Mouse (Mus musculus): ENCODE measurements around the gene D330020A13Rik. TPM values are rescaled to one million over a fixed set of nuclear protein-coding genes. Genes with fewer than 3 reads are reported as not detected.

The D330020A13Rik gene
- polyA plus RNA-seq, 1 experiment from 2014 or later = 0.18 TPM

- H3K4me2 ChIP-seq = peak overlapping the region; percentile 37
- no peak overlapping the region for H3K27ac ChIP-seq (replicated peaks)
- H3K9me3 ChIP-seq = no peaks in the 10 kb centered on the region
- no peaks in the 10 kb centered on the region for H3K36me3 ChIP-seq
- H3K9ac ChIP-seq = no peak overlapping the region
- ATAC-seq (ENCODE audit: low FRiP score, low read depth) = no peak
- 29% methylated on average over 16 of the region's 16 CpGs for WGBS
- H3K27me3 ChIP-seq = no peaks in the 10 kb centered on the region
- no peak overlapping the region for H3K4me3 ChIP-seq
- H3K4me1 ChIP-seq (replicated peaks) = no peaks in the 10 kb centered on the region
Observed at GRCm38 (mm10) chr6:120302755-120303316, 8.7 kb downstream of the D330020A13Rik start.

- Histone ChIP-seq H3K36me3 (no peaks in the 10 kb centered on the region), H3K27me3 (no peaks in the 10 kb centered on the region), H3K4me2 (no peak overlapping the region), H3K9ac (no peak overlapping the region), H3K4me3 (no peak overlapping the region), H3K9me3 (no peaks in the 10 kb centered on the region), H3K4me1 (replicated peaks) (no peaks in the 10 kb centered on the region), H3K27ac (replicated peaks) (no peak overlapping the region)
- WGBS = 87% methylated on average over 3 of the region's 3 CpGs
- no peak for ATAC-seq (ENCODE audit: low FRiP score, low read depth)
Observed at GRCm38 (mm10) chr6:120306859-120307594, 12.9 kb downstream of the D330020A13Rik start.

GRCm38 (mm10) chr6:120309338-120309737 is 15.2 kb downstream of the D330020A13Rik start:
- no peak for ATAC-seq (ENCODE audit: low FRiP score, low read depth)
- Histone ChIP-seq H3K4me2 (no peak overlapping the region), H3K9me3 (no peaks in the 10 kb centered on the region), H3K4me1 (replicated peaks) (no peaks in the 10 kb centered on the region), H3K4me3 (no peak overlapping the region), H3K27me3 (no peaks in the 10 kb centered on the region), H3K27ac (replicated peaks) (no peak overlapping the region), H3K36me3 (no peaks in the 10 kb centered on the region), H3K9ac (no peak overlapping the region)
- 70% methylated on average over 9 of the region's 9 CpGs for WGBS

GRCm38 (mm10) chr6:120309787-120310186 is 15.6 kb downstream of the D330020A13Rik start:
- Histone ChIP-seq H3K4me3 (no peak overlapping the region), H3K4me1 (replicated peaks) (no peaks in the 10 kb centered on the region), H3K9ac (no peak overlapping the region), H3K27ac (replicated peaks) (no peak overlapping the region), H3K4me2 (no peak overlapping the region), H3K27me3 (no peaks in the 10 kb centered on the region), H3K9me3 (no peaks in the 10 kb centered on the region), H3K36me3 (no peaks in the 10 kb centered on the region)
- ATAC-seq (ENCODE audit: low FRiP score, low read depth) = no peak
- 57% methylated on average over 3 of the region's 3 CpGs for WGBS

GRCm38 (mm10) chr6:120312443-120312842 is 18.3 kb downstream of the D330020A13Rik start:
- H3K36me3 ChIP-seq = no peaks in the 10 kb centered on the region
- no peak overlapping the region for H3K4me2 ChIP-seq
- no peak overlapping the region for H3K4me3 ChIP-seq
- 82% methylated on average over 5 of the region's 5 CpGs for WGBS
- no peaks in the 10 kb centered on the region for H3K4me1 ChIP-seq (replicated peaks)
- no peak overlapping the region for H3K9ac ChIP-seq
- no peak overlapping the region for H3K27ac ChIP-seq (replicated peaks)
- no peaks in the 10 kb centered on the region for H3K27me3 ChIP-seq
- no peak for ATAC-seq (ENCODE audit: low FRiP score, low read depth)
- H3K9me3 ChIP-seq = no peaks in the 10 kb centered on the region

GRCm38 (mm10) chr6:120318303-120318940 is 24.3 kb downstream of the D330020A13Rik start:
- 73% methylated on average over 11 of the region's 11 CpGs for WGBS
- Histone ChIP-seq H3K4me3 (no peak overlapping the region), H3K36me3 (no peaks in the 10 kb centered on the region), H3K4me2 (no peak overlapping the region), H3K9me3 (no peaks in the 10 kb centered on the region), H3K9ac (no peak overlapping the region), H3K27me3 (no peaks in the 10 kb centered on the region), H3K27ac (replicated peaks) (no peak overlapping the region), H3K4me1 (replicated peaks) (no peaks in the 10 kb centered on the region)
- no peak for ATAC-seq (ENCODE audit: low FRiP score, low read depth)

GRCm38 (mm10) chr6:120319129-120319528 is 25.0 kb downstream of the D330020A13Rik start:
- 92% methylated on average over 9 of the region's 9 CpGs for WGBS
- H3K4me2 ChIP-seq = no peak overlapping the region
- no peaks in the 10 kb centered on the region for H3K9me3 ChIP-seq
- ATAC-seq (ENCODE audit: low FRiP score, low read depth) = no peak
- H3K9ac ChIP-seq = no peak overlapping the region
- H3K4me3 ChIP-seq = no peak overlapping the region
- no peak overlapping the region for H3K27ac ChIP-seq (replicated peaks)
- H3K4me1 ChIP-seq (replicated peaks) = no peaks in the 10 kb centered on the region
- no peaks in the 10 kb centered on the region for H3K27me3 ChIP-seq
- H3K36me3 ChIP-seq = no peaks in the 10 kb centered on the region

GRCm38 (mm10) chr6:120320369-120320768 is 26.2 kb downstream of the D330020A13Rik start:
- Histone ChIP-seq H3K4me1 (replicated peaks) (no peaks in the 10 kb centered on the region), H3K27ac (replicated peaks) (no peak overlapping the region), H3K4me2 (no peak overlapping the region), H3K4me3 (no peak overlapping the region), H3K27me3 (no peaks in the 10 kb centered on the region), H3K36me3 (no peaks in the 10 kb centered on the region), H3K9me3 (no peaks in the 10 kb centered on the region), H3K9ac (no peak overlapping the region)
- no peak for ATAC-seq (ENCODE audit: low FRiP score, low read depth)
- WGBS = 72% methylated on average over 2 of the region's 2 CpGs

GRCm38 (mm10) chr6:120324295-120324927 is 30.2 kb downstream of the D330020A13Rik start:
- no peak overlapping the region for H3K9ac ChIP-seq
- H3K4me2 ChIP-seq = no peak overlapping the region
- ATAC-seq (ENCODE audit: low FRiP score, low read depth) = peak; percentile 68; the same call in 1 of the 2 replicates
- no peak overlapping the region for H3K4me3 ChIP-seq
- H3K36me3 ChIP-seq = 0 out of 2 replicates have a peak, but pooled peaks cover 10% of the 10 kb centered on the region
- no peak overlapping the region for H3K27ac ChIP-seq (replicated peaks)
- no peaks in the 10 kb centered on the region for H3K9me3 ChIP-seq
- WGBS = 33% methylated on average over 6 of the region's 6 CpGs
- no peaks in the 10 kb centered on the region for H3K4me1 ChIP-seq (replicated peaks)
- H3K27me3 ChIP-seq = no peaks in the 10 kb centered on the region

GRCm38 (mm10) chr6:120332351-120332750 is 38.2 kb downstream of the D330020A13Rik start:
- Histone ChIP-seq H3K4me1 (replicated peaks) (no peaks in the 10 kb centered on the region), H3K9ac (no peak overlapping the region), H3K27me3 (no peaks in the 10 kb centered on the region), H3K4me3 (no peak overlapping the region), H3K4me2 (no peak overlapping the region), H3K27ac (replicated peaks) (no peak overlapping the region), H3K9me3 (no peaks in the 10 kb centered on the region), H3K36me3 (peaks cover 34% of the 10 kb centered on the region)
- 86% methylated on average over 2 of the region's 2 CpGs for WGBS
- ATAC-seq (ENCODE audit: low FRiP score, low read depth) = no peak

GRCm38 (mm10) chr6:120343992-120344391 is 49.8 kb downstream of the D330020A13Rik start:
- Histone ChIP-seq H3K9ac (no peak overlapping the region), H3K9me3 (no peaks in the 10 kb centered on the region), H3K36me3 (peaks cover 39% of the 10 kb centered on the region), H3K4me2 (no peak overlapping the region), H3K27me3 (no peaks in the 10 kb centered on the region), H3K4me1 (replicated peaks) (no peaks in the 10 kb centered on the region), H3K4me3 (no peak overlapping the region), H3K27ac (replicated peaks) (no peak overlapping the region)
- ATAC-seq (ENCODE audit: low FRiP score, low read depth) = no peak
- WGBS = 30% methylated on average over 1 of the region's 1 CpGs
